Mouse (Mus musculus) lung, adult 2 months (tissue): ENCODE measurements at regions not wholly inside any gene's neighbourhood (a gene's known extent, or its start where the extent isn't known, plus 50 kb on each side); places are given as distances from the start of the nearest gene placed in this dataset.

Source experiments
- CTCF ChIP-seq: fragments of 200-500 bp; IDR thresholded peaks from 2 replicates; pipeline ENCODE4 v1.5.1; 2011; ENCODE audit warnings: mild to moderate bottlenecking, low read length, control low read depth; ENCODE audit not compliant: insufficient read depth
- POLR2A ChIP-seq: fragments of 200-500 bp; IDR thresholded peaks from 2 replicates; pipeline ENCODE4 v1.6.1; 2011; ENCODE audit warnings: low read depth, mild to moderate bottlenecking, control low read depth, low read length, borderline replicate concordance; ENCODE audit errors: extremely low read depth

DNA sequence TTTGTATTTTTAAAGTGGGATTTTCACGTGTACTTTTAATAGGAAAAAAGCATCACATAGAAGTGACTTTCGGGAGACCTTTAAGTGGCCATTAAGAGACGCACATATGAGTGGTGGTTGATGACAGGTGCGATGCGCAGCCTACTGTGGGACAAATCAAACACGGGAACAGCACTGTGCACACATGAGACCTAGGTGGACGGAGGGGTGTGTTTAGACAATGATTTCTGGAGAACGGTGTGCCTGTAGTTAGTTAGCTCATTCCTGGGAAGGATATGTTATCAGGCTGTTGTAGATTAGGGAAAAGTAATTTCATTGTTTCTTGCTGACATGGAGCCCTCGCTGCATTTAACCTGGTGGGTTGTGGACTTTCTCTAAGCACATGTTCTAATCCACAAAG, 133.0 kb downstream of the Nr4a2 start:
- TF ChIP-seq CTCF (no peak), POLR2A (no peak)
